Mouse (Mus musculus): ENCODE measurements at regions not wholly inside any gene's neighbourhood (a gene's known extent, or its start where the extent isn't known, plus 50 kb on each side); places are given as distances from the start of the nearest gene placed in this dataset.
"Not testable (repeated sequence)": the region's sequence is repeated elsewhere in the genome, so short reads cannot be mapped to it uniquely, and the experiment has no call there.

- Histone ChIP-seq H3K9ac (ENCODE audit: insufficient read depth, low read depth, low read length, poor library complexity, severe bottlenecking) (no peak overlapping the region), H3K9me3 (ENCODE audit: control insufficient read depth, insufficient read depth, low read depth, low read length) (no peaks in the 10 kb centered on the region), H3K4me3 (ENCODE audit: insufficient read depth in 1 of 2, low read depth in 1 of 2, low read length in 2 of 2, poor library complexity in 1 of 2, severe bottlenecking in 1 of 2) (no peak overlapping the region), H3K4me1 (ENCODE audit: control insufficient read depth in 2 of 2, insufficient read depth in 2 of 2, low read length in 2 of 2, poor library complexity in 1 of 2) (no peaks in the 10 kb centered on the region), H3K27ac (ENCODE audit: insufficient read depth, low read depth, low read length, poor library complexity, severe bottlenecking) (no peak overlapping the region), H3K36me3 (ENCODE audit: control insufficient read depth, insufficient read depth, low read length, poor library complexity, severe bottlenecking) (no peaks in the 10 kb centered on the region)
- no peak for DNase-seq (ENCODE audit: low read depth, low spot score)
- TF ChIP-seq ZC3H11A (IDR thresholded peaks at IDR 0.05; ENCODE audit: borderline replicate concordance, low read depth, low read length) (no peak), HCFC1 (IDR thresholded peaks at IDR 0.05; ENCODE audit: borderline replicate concordance, insufficient read depth, low read length) (no peak), MAFK (IDR thresholded peaks at IDR 0.05; ENCODE audit: insufficient read depth, low read depth, low read length) (no peak), CHD2 (IDR thresholded peaks at IDR 0.05; ENCODE audit: low read depth, low read length) (no peak), ZNF384 (IDR thresholded peaks at IDR 0.05; ENCODE audit: low read depth, low read length) (no peak)
- in situ Hi-C loops (cut with MboI; ENCODE audit: low sequenced_read_pairs in 2 of 2, unreplicated experiment in 2 of 2), result no loop called here
These were observed 190.6 kb upstream of the Bet1 start for GRCm38 (mm10) chr6:4277245-4277890.

GRCm38 (mm10) chr6:4291380-4291779 is 204.6 kb upstream of the Bet1 start:
- no peak for DNase-seq (ENCODE audit: low read depth, low spot score)
- no peaks in the 10 kb centered on the region for H3K36me3 ChIP-seq (ENCODE audit: control insufficient read depth, insufficient read depth, low read length, poor library complexity, severe bottlenecking)
- H3K9ac ChIP-seq (ENCODE audit: insufficient read depth, low read depth, low read length, poor library complexity, severe bottlenecking), result no peak overlapping the region
- TF ChIP-seq ZC3H11A (IDR thresholded peaks at IDR 0.05; ENCODE audit: borderline replicate concordance, low read depth, low read length), result no peak
- no peak for TF ChIP-seq HCFC1 (IDR thresholded peaks at IDR 0.05; ENCODE audit: borderline replicate concordance, insufficient read depth, low read length)
- TF ChIP-seq CHD2 (IDR thresholded peaks at IDR 0.05; ENCODE audit: low read depth, low read length), result no peak
- no peak for TF ChIP-seq ZNF384 (IDR thresholded peaks at IDR 0.05; ENCODE audit: low read depth, low read length)
- TF ChIP-seq MAFK (IDR thresholded peaks at IDR 0.05; ENCODE audit: insufficient read depth, low read depth, low read length), result no peak
- in situ Hi-C loops (cut with MboI; ENCODE audit: low sequenced_read_pairs in 2 of 2, unreplicated experiment in 2 of 2), result no loop called here
- no peak overlapping the region for H3K27ac ChIP-seq (ENCODE audit: insufficient read depth, low read depth, low read length, poor library complexity, severe bottlenecking)
- H3K4me3 ChIP-seq (ENCODE audit: insufficient read depth in 1 of 2, low read depth in 1 of 2, low read length in 2 of 2, poor library complexity in 1 of 2, severe bottlenecking in 1 of 2), result no peak overlapping the region
- no peaks in the 10 kb centered on the region for H3K9me3 ChIP-seq (ENCODE audit: control insufficient read depth, insufficient read depth, low read depth, low read length)
- no peaks in the 10 kb centered on the region for H3K4me1 ChIP-seq (ENCODE audit: control insufficient read depth in 2 of 2, insufficient read depth in 2 of 2, low read length in 2 of 2, poor library complexity in 1 of 2)

GRCm38 (mm10) chr6:4303410-4303809 is 201.2 kb upstream of the Col1a2 start:
- in situ Hi-C loops (cut with MboI; ENCODE audit: low sequenced_read_pairs in 2 of 2, unreplicated experiment in 2 of 2); H3K9ac ChIP-seq (ENCODE audit: insufficient read depth, low read depth, low read length, poor library complexity, severe bottlenecking); H3K4me3 ChIP-seq (ENCODE audit: insufficient read depth in 1 of 2, low read depth in 1 of 2, low read length in 2 of 2, poor library complexity in 1 of 2, severe bottlenecking in 1 of 2); H3K36me3 ChIP-seq (ENCODE audit: control insufficient read depth, insufficient read depth, low read length, poor library complexity, severe bottlenecking); H3K9me3 ChIP-seq (ENCODE audit: control insufficient read depth, insufficient read depth, low read depth, low read length); H3K27ac ChIP-seq (ENCODE audit: insufficient read depth, low read depth, low read length, poor library complexity, severe bottlenecking); DNase-seq (ENCODE audit: low read depth, low spot score); H3K4me1 ChIP-seq (ENCODE audit: control insufficient read depth in 2 of 2, insufficient read depth in 2 of 2, low read length in 2 of 2, poor library complexity in 1 of 2): not testable (repeated sequence)

- DNase-seq (ENCODE audit: low read depth, low spot score), result no peak
- Histone ChIP-seq H3K4me1 (ENCODE audit: control insufficient read depth in 2 of 2, insufficient read depth in 2 of 2, low read length in 2 of 2, poor library complexity in 1 of 2) (no peaks in the 10 kb centered on the region), H3K36me3 (ENCODE audit: control insufficient read depth, insufficient read depth, low read length, poor library complexity, severe bottlenecking) (no peaks in the 10 kb centered on the region), H3K9ac (ENCODE audit: insufficient read depth, low read depth, low read length, poor library complexity, severe bottlenecking) (no peak overlapping the region), H3K9me3 (ENCODE audit: control insufficient read depth, insufficient read depth, low read depth, low read length) (no peaks in the 10 kb centered on the region), H3K27ac (ENCODE audit: insufficient read depth, low read depth, low read length, poor library complexity, severe bottlenecking) (no peak overlapping the region), H3K4me3 (ENCODE audit: insufficient read depth in 1 of 2, low read depth in 1 of 2, low read length in 2 of 2, poor library complexity in 1 of 2, severe bottlenecking in 1 of 2) (no peak overlapping the region)
- TF ChIP-seq HCFC1 (IDR thresholded peaks at IDR 0.05; ENCODE audit: borderline replicate concordance, insufficient read depth, low read length), result no peak
- TF ChIP-seq ZC3H11A (IDR thresholded peaks at IDR 0.05; ENCODE audit: borderline replicate concordance, low read depth, low read length), result no peak
- no peak for TF ChIP-seq MAFK (IDR thresholded peaks at IDR 0.05; ENCODE audit: insufficient read depth, low read depth, low read length)
- TF ChIP-seq CHD2 (IDR thresholded peaks at IDR 0.05; ENCODE audit: low read depth, low read length), result no peak
- no peak for TF ChIP-seq ZNF384 (IDR thresholded peaks at IDR 0.05; ENCODE audit: low read depth, low read length)
- in situ Hi-C loops (cut with MboI; ENCODE audit: low sequenced_read_pairs in 2 of 2, unreplicated experiment in 2 of 2), result no loop called here
These were observed 154.7 kb upstream of the Col1a2 start for GRCm38 (mm10) chr6:4349953-4350352.

- H3K4me3 ChIP-seq (ENCODE audit: insufficient read depth in 1 of 2, low read depth in 1 of 2, low read length in 2 of 2, poor library complexity in 1 of 2, severe bottlenecking in 1 of 2), result no peak overlapping the region
- no peak for DNase-seq (ENCODE audit: low read depth, low spot score)
- no peak overlapping the region for H3K9ac ChIP-seq (ENCODE audit: insufficient read depth, low read depth, low read length, poor library complexity, severe bottlenecking)
- no peaks in the 10 kb centered on the region for H3K4me1 ChIP-seq (ENCODE audit: control insufficient read depth in 2 of 2, insufficient read depth in 2 of 2, low read length in 2 of 2, poor library complexity in 1 of 2)
- H3K27ac ChIP-seq (ENCODE audit: insufficient read depth, low read depth, low read length, poor library complexity, severe bottlenecking), result no peak overlapping the region
- H3K36me3 ChIP-seq (ENCODE audit: control insufficient read depth, insufficient read depth, low read length, poor library complexity, severe bottlenecking), result no peaks in the 10 kb centered on the region
- in situ Hi-C loops (cut with MboI; ENCODE audit: low sequenced_read_pairs in 2 of 2, unreplicated experiment in 2 of 2), result no loop called here
- TF ChIP-seq MAFK (IDR thresholded peaks at IDR 0.05; ENCODE audit: insufficient read depth, low read depth, low read length), result no peak
- TF ChIP-seq CHD2 (IDR thresholded peaks at IDR 0.05; ENCODE audit: low read depth, low read length), result no peak
- TF ChIP-seq HCFC1 (IDR thresholded peaks at IDR 0.05; ENCODE audit: borderline replicate concordance, insufficient read depth, low read length), result no peak
- no peak for TF ChIP-seq ZNF384 (IDR thresholded peaks at IDR 0.05; ENCODE audit: low read depth, low read length)
- no peak for TF ChIP-seq ZC3H11A (IDR thresholded peaks at IDR 0.05; ENCODE audit: borderline replicate concordance, low read depth, low read length)
- no peaks in the 10 kb centered on the region for H3K9me3 ChIP-seq (ENCODE audit: control insufficient read depth, insufficient read depth, low read depth, low read length)
These were observed 142.4 kb upstream of the Col1a2 start for GRCm38 (mm10) chr6:4362220-4362619.
